Mouse (Mus musculus) bone marrow macrophage, adult 2 months (primary cell): ENCODE data around the gene Napsa. TPM values are rescaled to one million over a fixed set of nuclear protein-coding genes. Genes with fewer than 3 reads are reported as not detected.

Experiments
- H3K27ac ChIP-seq: 2 replicates; pipeline ENCODE4 v1.5.1; 2012; ENCODE audit warnings: low read depth, low read length; ENCODE audit not compliant: insufficient read depth
- H3K4me1 ChIP-seq: 2 replicates; pipeline ENCODE4 v1.6.1; 2012; ENCODE audit warnings: low read length; ENCODE audit not compliant: control insufficient read depth, insufficient read depth
- H3K4me3 ChIP-seq: 2 replicates; pipeline ENCODE4 v1.5.1; 2012; ENCODE audit warnings: mild to moderate bottlenecking, low read length, moderate library complexity; ENCODE audit not compliant: insufficient read depth
- CTCF ChIP-seq: IDR thresholded peaks from 2 replicates; pipeline ENCODE4 v1.5.1; 2012; ENCODE audit warnings: low read depth, mild to moderate bottlenecking, low read length, moderate library complexity
- POLR2A ChIP-seq: IDR thresholded peaks from 2 replicates; pipeline ENCODE4 v1.6.1; 2012; ENCODE audit warnings: mild to moderate bottlenecking, low read depth, low read length, borderline replicate concordance
- polyA plus RNA-seq: library from polyadenylated mRNA; stranded (reverse); fragments of >200 nt; gene quantifications from 2 replicates; pipeline ENCODE4 v1.2.4, GENCODE M21; 2012; ENCODE audit not compliant: missing spikeins, insufficient read depth, insufficient read length

Napsa gene
- polyA plus RNA-seq, 1 experiment, result 224 TPM

- Histone ChIP-seq H3K4me3 (no peak overlapping the region), H3K27ac (no peak overlapping the region), H3K4me1 (peaks cover 17% of the 10 kb centered on the region)
- TF ChIP-seq POLR2A, result no peak
- TF ChIP-seq CTCF, result no peak
Observed at GRCm38 (mm10) chr7:44570989-44571388, 1.2 kb upstream of the Napsa start.

- TF ChIP-seq POLR2A (no peak), CTCF (no peak)
- H3K4me3 ChIP-seq, result no peak overlapping the region
- no peak overlapping the region for H3K27ac ChIP-seq
- H3K4me1 ChIP-seq, result peaks cover 17% of the 10 kb centered on the region
Observed at GRCm38 (mm10) chr7:44571811-44572210, 369 bp upstream of the Napsa start.

- Histone ChIP-seq H3K4me1 (peaks cover 17% of the 10 kb centered on the region), H3K4me3 (no peak overlapping the region), H3K27ac (no peak overlapping the region)
- TF ChIP-seq POLR2A, result no peak
- no peak for TF ChIP-seq CTCF
Observed at GRCm38 (mm10) chr7:44572956-44573484, 840 bp downstream of the Napsa start.

- H3K4me1 ChIP-seq, result peaks cover 8% of the 10 kb centered on the region
- no peak for TF ChIP-seq POLR2A
- no peak for TF ChIP-seq CTCF
- H3K4me3 ChIP-seq, result no peak overlapping the region
- no peak overlapping the region for H3K27ac ChIP-seq
Observed at GRCm38 (mm10) chr7:44576333-44576844, 4.2 kb downstream of the Napsa start.

- Histone ChIP-seq H3K27ac (no peak overlapping the region), H3K4me1 (no peaks in the 10 kb centered on the region), H3K4me3 (no peak overlapping the region)
- no peak for TF ChIP-seq POLR2A
- no peak for TF ChIP-seq CTCF
Observed at GRCm38 (mm10) chr7:44581637-44582036, 9.5 kb downstream of the Napsa start.

GRCm38 (mm10) chr7:44582709-44583108 lies 10.5 kb downstream of the Napsa start:
- Histone ChIP-seq H3K27ac (no peak overlapping the region), H3K4me1 (no peaks in the 10 kb centered on the region), H3K4me3 (no peak overlapping the region)
- TF ChIP-seq POLR2A (no peak), CTCF (no peak)

- TF ChIP-seq POLR2A (no peak), CTCF (no peak)
- Histone ChIP-seq H3K4me1 (no peaks in the 10 kb centered on the region), H3K27ac (no peak overlapping the region), H3K4me3 (no peak overlapping the region)
Observed at GRCm38 (mm10) chr7:44583146-44583545, 11.0 kb downstream of the Napsa start.

GRCm38 (mm10) chr7:44584265-44584804 lies 12.2 kb downstream of the Napsa start:
- no peaks in the 10 kb centered on the region for H3K4me1 ChIP-seq
- no peak for TF ChIP-seq CTCF
- no peak for TF ChIP-seq POLR2A

GRCm38 (mm10) chr7:44584921-44585320 lies 12.7 kb downstream of the Napsa start:
- Histone ChIP-seq H3K4me1 (no peaks in the 10 kb centered on the region), H3K27ac (no peak overlapping the region), H3K4me3 (no peak overlapping the region)
- no peak for TF ChIP-seq CTCF
- TF ChIP-seq POLR2A, result no peak

More at GRCm38 (mm10) chr7:44584265-44584804, 12.2 kb downstream of the Napsa start:
- Histone ChIP-seq H3K4me3 (no peak overlapping the region), H3K27ac (no peak overlapping the region)

- no peak overlapping the region for H3K27ac ChIP-seq
- no peak overlapping the region for H3K4me3 ChIP-seq
- no peak for TF ChIP-seq CTCF
- TF ChIP-seq POLR2A, result no peak
- H3K4me1 ChIP-seq, result no peaks in the 10 kb centered on the region
Observed at GRCm38 (mm10) chr7:44585606-44586005, 13.4 kb downstream of the Napsa start.
